Mouse (Mus musculus) heart, postnatal 0 days (tissue): ENCODE results near the gene Bhlha15.

ENCODE experiments used
- CTCF ChIP-seq: IDR thresholded peaks from 2 replicates; pipeline ENCODE4 v1.5.1; 2016; ENCODE audit warnings: antibody characterized with exemption, control low read depth, low read depth
- EP300 ChIP-seq: IDR thresholded peaks from 2 replicates; pipeline ENCODE4 v1.6.1; 2016; ENCODE audit warnings: antibody characterized with exemption, low read depth

DNA sequence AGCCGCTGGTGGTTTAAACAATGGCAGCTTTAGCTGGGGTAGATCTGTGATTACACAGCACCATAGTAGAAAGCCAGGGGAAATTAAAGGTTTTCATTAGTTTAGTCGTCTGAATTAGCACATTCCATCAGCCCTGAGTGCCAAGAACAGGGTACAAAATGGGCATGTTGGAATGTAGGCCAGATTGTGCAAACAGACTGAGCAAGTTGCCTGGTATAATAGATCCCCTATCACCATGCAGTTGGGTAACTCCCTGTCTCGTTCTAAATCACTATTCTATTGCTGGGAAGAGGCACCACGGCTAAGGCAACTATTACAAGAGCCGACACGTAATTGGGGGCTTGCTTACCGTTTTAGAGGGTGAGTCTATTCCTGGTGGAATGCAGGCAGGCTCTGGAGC is 44.6 kb downstream of the Bhlha15 start:
- TF ChIP-seq EP300 (no peak), CTCF (no peak)
